Mouse (Mus musculus) midbrain, embryonic 13.5 days (tissue): ENCODE data around the gene Glt8d1. TPM values are rescaled to one million over a fixed set of nuclear protein-coding genes. Genes with fewer than 3 reads are reported as not detected.
A peak's percentile ranks its signal among the peaks of the same experiment; 100 is the strongest.

ENCODE experiments used
- ATAC-seq: fragments of 200-750 bp; cut with Nextera tagmentation; 2 replicates; pipeline ENCODE4 v1.8.0; 2017; ENCODE audit warnings: mild to moderate bottlenecking, moderate TSS enrichment, moderate library complexity
- H3K27ac ChIP-seq: fragments of 300-500 bp; sonication (generic); 2 replicates; pipeline ENCODE4 v1.5.1; 2015; ENCODE audit warnings: inconsistent platforms, mild to moderate bottlenecking, moderate library complexity
- H3K27me3 ChIP-seq: fragments of 300-500 bp; sonication (generic); 2 replicates; pipeline ENCODE4 v1.6.1; 2015; ENCODE audit warnings: mild to moderate bottlenecking, inconsistent platforms
- H3K36me3 ChIP-seq: fragments of 300-500 bp; sonication (generic); 2 replicates; pipeline ENCODE4 v1.6.1; 2015; ENCODE audit warnings: mild to moderate bottlenecking, inconsistent platforms
- H3K4me1 ChIP-seq: fragments of 300-500 bp; sonication (generic); replicated peaks from 2 replicates; pipeline ENCODE4 v1.6.1; 2015; ENCODE audit warnings: inconsistent platforms
- H3K4me2 ChIP-seq: fragments of 300-500 bp; sonication (generic); replicated peaks from 2 replicates; pipeline ENCODE4 v1.6.1; 2015; ENCODE audit warnings: moderate library complexity, mild to moderate bottlenecking, inconsistent platforms
- H3K4me3 ChIP-seq: fragments of 300-500 bp; sonication (generic); replicated peaks from 2 replicates; pipeline ENCODE4 v1.5.1; 2015; ENCODE audit warnings: mild to moderate bottlenecking, inconsistent platforms
- H3K9ac ChIP-seq: fragments of 300-500 bp; sonication (generic); replicated peaks from 2 replicates; pipeline ENCODE4 v1.6.1; 2015; ENCODE audit warnings: mild to moderate bottlenecking, inconsistent platforms
- H3K9me3 ChIP-seq: fragments of 300-500 bp; sonication (generic); 2 replicates; pipeline ENCODE4 v1.6.1; 2016; ENCODE audit warnings: mild to moderate bottlenecking, inconsistent platforms
- WGBS: fragments of 180-500 bp; shearing (Covaris S2); methylation state at CpG from one replicate; pipeline ENCODE4 v1.1.7; 2015; 5-methylcytosine and 5-hydroxymethylcytosine counted together
- polyA plus RNA-seq: library from polyadenylated mRNA; unstranded; fragments of >200 nt; fragmentation: Nextera tagmentation; extraction: Ambion mirVana; gene quantifications from 2 replicates; pipeline ENCODE4 v1.2.1, GENCODE M21; 2015

Gene Glt8d1
- polyA plus RNA-seq, 1 experiment from 2014 or later, result 60.1 TPM

- Histone ChIP-seq H3K9ac (no peak overlapping the region), H3K36me3 (peaks cover 81% of the 10 kb centered on the region), H3K4me1 (peaks cover 15% of the 10 kb centered on the region), H3K4me2 (no peak overlapping the region), H3K27ac (no peak overlapping the region), H3K9me3 (no peaks in the 10 kb centered on the region), H3K4me3 (no peak overlapping the region), H3K27me3 (no peaks in the 10 kb centered on the region)
- WGBS, result 96% methylated on average over 2 of the region's 2 CpGs
- no peak for ATAC-seq
These were observed 12.7 kb downstream of the Glt8d1 start for GRCm38 (mm10) chr14:31013928-31014327.

GRCm38 (mm10) chr14:31016063-31016462 is 14.9 kb downstream of the Glt8d1 start:
- no peak overlapping the region for H3K4me2 ChIP-seq
- H3K4me1 ChIP-seq, result peaks cover 27% of the 10 kb centered on the region
- peaks cover 61% of the 10 kb centered on the region for H3K36me3 ChIP-seq
- H3K9me3 ChIP-seq, result no peaks in the 10 kb centered on the region
- WGBS, result 91% methylated on average over 1 of the region's 1 CpGs
- H3K27me3 ChIP-seq, result no peaks in the 10 kb centered on the region
- no peak for ATAC-seq
- no peak overlapping the region for H3K4me3 ChIP-seq
- H3K27ac ChIP-seq, result no peak overlapping the region
- no peak overlapping the region for H3K9ac ChIP-seq

- Histone ChIP-seq H3K4me2 (peak overlapping the region; percentile 96), H3K9me3 (no peaks in the 10 kb centered on the region), H3K4me3 (peak overlapping the region; percentile 85), H3K27ac (no peak overlapping the region), H3K27me3 (no peaks in the 10 kb centered on the region), H3K4me1 (peaks cover 41% of the 10 kb centered on the region), H3K9ac (peak overlapping the region; percentile 91), H3K36me3 (peaks cover 50% of the 10 kb centered on the region)
- no peak for ATAC-seq
- WGBS, result 0% methylated on average over 2 of the region's 2 CpGs
These were observed 16.7 kb downstream of the Glt8d1 start for GRCm38 (mm10) chr14:31017854-31018253.

DNA sequence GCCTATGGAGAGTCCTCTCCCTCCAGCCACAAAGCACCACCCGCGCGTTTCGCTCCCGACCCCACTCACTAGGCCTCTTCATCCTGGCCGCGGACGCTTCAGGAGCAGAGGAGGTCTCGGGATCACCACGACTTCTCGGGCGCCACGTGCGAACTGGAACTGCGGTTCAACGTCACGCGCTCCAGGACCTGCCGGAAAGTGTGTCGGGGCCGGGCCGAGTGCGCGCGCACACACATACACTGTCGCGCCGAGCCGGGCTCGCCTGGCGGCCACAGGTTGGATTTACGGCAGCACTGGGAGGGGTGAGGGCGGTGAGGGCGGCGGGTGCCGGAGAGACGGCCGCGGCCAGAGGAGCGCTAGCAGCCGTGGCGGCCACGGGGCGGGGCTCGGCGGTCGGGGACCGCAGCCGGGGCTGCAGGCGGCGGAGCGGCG is 17.7 kb downstream of the Glt8d1 start, which contains the start of the genes Pbrm1 and Gnl3:
TSS of gene Pbrm1 (plus strand) at position 279 of the 432 bp plus-strand sequence.
TSS of gene Gnl3 (minus strand) at position 293 of the 432 bp plus-strand sequence.
- H3K36me3 ChIP-seq, result peaks cover 44% of the 10 kb centered on the region
- peak; percentile 96 for ATAC-seq
- no peaks in the 10 kb centered on the region for H3K27me3 ChIP-seq
- peak within 1 kb of the TSS; percentile 91 for H3K9ac ChIP-seq
- H3K4me3 ChIP-seq, result peak within 1 kb of the TSS; percentile 85
- WGBS, result under 1% methylated on average over 45 of the region's 53 CpGs
- H3K27ac ChIP-seq, result peak within 1 kb of the TSS; percentile 99
- peaks cover 42% of the 10 kb centered on the region for H3K4me1 ChIP-seq
- no peaks in the 10 kb centered on the region for H3K9me3 ChIP-seq
- H3K4me2 ChIP-seq, result peak within 1 kb of the TSS; percentile 96

DNA sequence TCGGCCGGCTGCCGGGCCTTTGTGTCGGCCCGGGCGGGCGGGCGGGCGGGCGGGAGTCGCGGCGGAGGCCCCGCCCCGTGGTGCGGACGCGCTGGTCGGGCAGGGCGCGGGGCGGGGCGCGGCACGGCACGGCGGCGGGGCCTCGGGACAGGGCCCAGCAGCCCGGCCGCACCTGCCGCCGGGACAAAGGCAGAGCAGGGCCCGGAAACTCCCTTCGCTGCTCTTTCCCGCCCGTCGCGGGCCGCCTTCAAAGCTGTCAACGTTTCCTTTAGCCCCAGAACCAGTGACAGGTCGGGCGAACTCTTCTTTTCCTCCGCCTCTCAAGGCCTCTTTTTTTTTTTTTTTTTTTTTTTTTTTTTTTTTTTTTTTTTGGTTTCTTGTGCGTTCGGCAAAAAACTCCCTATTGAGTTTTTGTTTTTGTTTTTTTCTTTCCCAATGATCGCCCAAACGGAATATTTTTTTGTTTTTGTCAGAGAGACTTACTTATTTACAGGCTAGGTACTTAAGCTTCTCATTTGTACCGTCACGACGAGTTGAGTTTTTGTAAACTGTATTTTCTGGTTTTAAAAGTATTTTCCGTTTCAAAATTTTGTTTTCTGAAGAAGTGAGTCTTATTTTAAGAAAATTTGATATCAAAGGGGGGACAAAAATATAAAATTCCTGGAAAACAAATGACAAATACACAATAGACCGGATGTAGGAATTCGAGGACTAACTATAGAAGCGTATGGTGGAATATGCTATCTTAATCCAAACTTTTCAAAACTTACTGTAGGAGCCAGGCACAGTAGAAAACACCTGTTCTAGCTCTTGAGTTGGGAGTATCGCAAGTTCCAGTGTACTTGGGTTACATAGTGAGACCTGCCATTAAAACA is 18.4 kb downstream of the Glt8d1 start:
- WGBS, result 6% methylated on average over 40 of the region's 56 CpGs
- Histone ChIP-seq H3K27ac (peak overlapping the region; percentile 99), H3K4me2 (peak overlapping the region; percentile 96), H3K9ac (peak overlapping the region; percentile 91), H3K4me1 (peaks cover 42% of the 10 kb centered on the region), H3K27me3 (no peaks in the 10 kb centered on the region), H3K36me3 (peaks cover 43% of the 10 kb centered on the region), H3K4me3 (peak overlapping the region; percentile 85), H3K9me3 (no peaks in the 10 kb centered on the region)
- peak; percentile 95 for ATAC-seq

DNA sequence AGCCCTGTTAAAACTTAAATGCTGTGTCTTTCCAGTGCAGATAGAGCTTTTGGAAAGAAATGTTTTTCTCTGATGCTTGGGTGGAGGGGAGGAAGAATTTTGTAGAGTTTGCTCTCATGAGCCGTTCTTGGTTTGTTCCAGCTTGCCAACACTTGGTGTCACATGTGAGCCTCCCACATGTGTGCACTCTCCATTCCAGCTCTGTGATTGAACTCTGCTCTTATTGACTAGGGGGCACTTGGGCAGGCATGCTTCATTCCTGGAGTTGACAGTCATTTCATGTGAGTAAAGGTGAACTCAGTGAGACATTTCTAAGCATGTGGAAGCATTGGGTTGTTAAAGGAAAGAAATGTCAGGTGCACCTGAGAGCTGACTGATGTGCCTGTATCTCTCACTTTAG is 21.4 kb downstream of the Glt8d1 start:
- Histone ChIP-seq H3K27me3 (no peaks in the 10 kb centered on the region), H3K4me3 (no peak overlapping the region), H3K9me3 (no peaks in the 10 kb centered on the region), H3K27ac (no peak overlapping the region), H3K4me2 (no peak overlapping the region), H3K4me1 (peaks cover 36% of the 10 kb centered on the region), H3K9ac (no peak overlapping the region), H3K36me3 (peaks cover 43% of the 10 kb centered on the region)
- no peak for ATAC-seq
- WGBS, result 56% methylated on average over 1 of the region's 1 CpGs

GRCm38 (mm10) chr14:31025785-31026184 is 24.6 kb downstream of the Glt8d1 start:
- Histone ChIP-seq H3K27ac (no peak overlapping the region), H3K36me3 (peaks cover 65% of the 10 kb centered on the region), H3K9me3 (no peaks in the 10 kb centered on the region), H3K4me1 (peaks cover 17% of the 10 kb centered on the region), H3K4me2 (no peak overlapping the region), H3K9ac (no peak overlapping the region), H3K27me3 (no peaks in the 10 kb centered on the region), H3K4me3 (no peak overlapping the region)
- 86% methylated on average over 3 of the region's 3 CpGs for WGBS
- no peak for ATAC-seq

DNA sequence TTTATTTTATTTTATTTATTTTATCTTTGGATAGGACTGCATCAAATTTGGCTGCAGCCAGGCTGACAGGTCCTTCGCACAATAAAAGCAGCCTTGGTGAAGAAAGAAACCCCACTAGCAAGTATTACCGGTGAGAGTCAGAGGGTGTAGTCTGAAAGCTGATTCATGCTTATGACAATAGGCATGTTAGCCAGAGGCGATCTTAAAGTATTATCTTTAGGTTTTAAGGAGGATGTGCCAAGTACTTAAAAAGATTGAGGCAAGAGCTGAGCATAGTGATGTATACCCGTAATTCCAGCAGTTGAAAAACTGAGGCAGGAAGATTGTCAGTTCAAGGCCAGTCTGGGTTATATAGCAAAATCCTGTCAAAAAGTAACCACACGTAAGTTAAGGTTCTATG is 44.1 kb downstream of the Glt8d1 start:
- H3K36me3 ChIP-seq, result peaks cover 69% of the 10 kb centered on the region
- no peak overlapping the region for H3K9ac ChIP-seq
- no peaks in the 10 kb centered on the region for H3K4me1 ChIP-seq
- no peaks in the 10 kb centered on the region for H3K27me3 ChIP-seq
- H3K9me3 ChIP-seq, result no peaks in the 10 kb centered on the region
- ATAC-seq, result no peak
- no peak overlapping the region for H3K27ac ChIP-seq
- H3K4me3 ChIP-seq, result no peak overlapping the region
- H3K4me2 ChIP-seq, result no peak overlapping the region
- 96% methylated on average over 5 of the region's 5 CpGs for WGBS

GRCm38 (mm10) chr14:31045817-31046216 is 44.6 kb downstream of the Glt8d1 start:
- Histone ChIP-seq H3K9ac (no peak overlapping the region), H3K27me3 (no peaks in the 10 kb centered on the region), H3K4me1 (no peaks in the 10 kb centered on the region), H3K4me3 (no peak overlapping the region), H3K27ac (no peak overlapping the region), H3K4me2 (no peak overlapping the region), H3K36me3 (peaks cover 72% of the 10 kb centered on the region), H3K9me3 (no peaks in the 10 kb centered on the region)
- WGBS, result 96% methylated on average over 1 of the region's 1 CpGs
- no peak for ATAC-seq

Other genes with a start within 250 kb of the Glt8d1 start
- 18.2 and 18.9 TPM in 2 replicates for gene Tmem110, start 175.8 kb upstream of the Glt8d1 start, polyA plus RNA-seq
- 0.67 and 0.70 TPM in 2 replicates for gene Mustn1, start 122.2 kb upstream of the Glt8d1 start, polyA plus RNA-seq
- gene Itih4, start 114.9 kb upstream of the Glt8d1 start, polyA plus RNA-seq, result not detected in 2 replicates
- gene Itih3, start 77.6 kb upstream of the Glt8d1 start, polyA plus RNA-seq, result 0.21 and 0.42 TPM in 2 replicates
- gene Itih1, start 58.1 kb upstream of the Glt8d1 start, polyA plus RNA-seq, result not detected in 2 replicates
- 20.0 and 20.3 TPM in 2 replicates for gene Nek4, start 50.0 kb upstream of the Glt8d1 start, polyA plus RNA-seq
- gene Spcs1, start 272 bp downstream of the Glt8d1 start, polyA plus RNA-seq, result 293 and 296 TPM in 2 replicates
- gene Pbrm1, start 17.7 kb downstream of the Glt8d1 start, polyA plus RNA-seq, result 175 and 181 TPM in 2 replicates
- 54.6 and 57.1 TPM in 2 replicates for gene Gnl3, start 17.8 kb downstream of the Glt8d1 start, polyA plus RNA-seq
- gene Smim4, start 127.6 kb downstream of the Glt8d1 start, polyA plus RNA-seq, result 75.8 and 78.8 TPM in 2 replicates
- gene Nt5dc2, start 129.7 kb downstream of the Glt8d1 start, polyA plus RNA-seq, result 280 and 317 TPM in 2 replicates
- gene Stab1, start 167.2 kb downstream of the Glt8d1 start, polyA plus RNA-seq, result 19.8 and 23.2 TPM in 2 replicates
- 1.1 and 1.9 TPM in 2 replicates for gene Tnnc1, start 206.9 kb downstream of the Glt8d1 start, polyA plus RNA-seq
- 354 and 385 TPM in 2 replicates for gene Nisch, start 215.5 kb downstream of the Glt8d1 start, polyA plus RNA-seq
- 0.76 and 0.83 TPM in 2 replicates for gene Sema3g, start 216.5 kb downstream of the Glt8d1 start, polyA plus RNA-seq
- gene Phf7, start 249.9 kb downstream of the Glt8d1 start, polyA plus RNA-seq, result 12.7 and 13.2 TPM in 2 replicates